Mouse (Mus musculus): ENCODE measurements around the gene Hist1h2ad.
A peak's percentile ranks its signal among the peaks of the same experiment; 100 is the strongest.
"Not testable (repeated sequence)": the region's sequence is repeated elsewhere in the genome, so short reads cannot be mapped to it uniquely, and the experiment has no call there.

Hist1h2ad gene

DNA sequence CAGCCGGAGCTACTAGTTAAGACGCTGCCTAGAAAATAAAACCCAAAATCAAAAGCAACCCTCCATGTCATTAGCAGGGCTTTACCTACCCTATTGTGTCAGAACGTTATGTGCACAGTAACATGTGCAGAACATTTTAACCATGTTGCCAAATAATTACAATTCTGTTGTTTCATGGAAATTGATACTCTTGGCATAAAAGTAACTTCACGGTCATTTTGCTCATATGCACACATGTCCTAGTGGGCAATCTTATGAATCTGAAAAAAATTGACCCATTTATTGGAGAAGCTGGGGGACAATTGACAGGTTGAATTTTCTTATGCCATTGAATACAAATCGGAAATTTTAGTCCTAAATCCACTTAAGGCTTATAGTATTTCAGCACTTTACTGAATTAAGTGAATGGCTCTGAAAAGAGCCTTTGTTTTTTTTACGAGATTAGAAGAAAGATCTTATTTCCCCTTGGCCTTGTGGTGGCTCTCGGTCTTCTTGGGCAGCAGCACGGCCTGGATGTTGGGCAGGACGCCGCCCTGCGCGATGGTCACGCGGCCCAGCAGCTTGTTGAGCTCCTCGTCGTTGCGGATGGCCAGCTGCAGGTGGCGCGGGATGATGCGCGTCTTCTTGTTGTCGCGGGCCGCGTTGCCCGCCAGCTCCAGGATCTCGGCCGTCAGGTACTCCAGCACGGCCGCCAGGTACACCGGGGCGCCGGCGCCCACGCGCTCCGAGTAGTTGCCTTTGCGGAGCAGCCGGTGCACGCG lies 3.7 kb upstream of the Hist1h2ad start:
- not testable (repeated sequence) for DNase-seq

DNA sequence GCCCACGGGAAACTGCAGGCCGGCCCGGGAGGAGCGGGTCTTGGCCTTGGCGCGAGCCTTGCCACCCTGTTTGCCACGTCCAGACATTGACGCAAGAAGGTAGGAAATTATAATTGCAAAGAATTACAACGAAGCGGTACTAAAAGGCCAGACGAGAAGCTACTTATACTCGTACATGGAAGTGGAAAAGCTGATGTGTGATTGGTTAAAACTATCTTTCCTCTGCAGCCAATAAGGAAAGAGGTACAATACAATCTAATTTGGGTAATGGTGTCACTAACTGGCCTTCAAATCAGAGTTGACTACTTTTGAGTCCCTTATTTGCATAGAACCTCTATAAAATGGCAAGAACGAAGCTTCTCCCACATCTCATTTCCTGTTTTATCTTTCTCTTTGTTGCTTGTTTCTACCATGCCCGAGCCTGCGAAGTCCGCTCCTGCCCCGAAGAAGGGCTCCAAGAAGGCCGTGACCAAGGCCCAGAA lies 3.1 kb upstream of the Hist1h2ad start, which contains the start of the genes Hist1h2ae and Hist1h2bg:
TSS of gene Hist1h2ae (minus strand) at position 199 of the 482 bp plus-strand sequence.
TSS of gene Hist1h2bg (plus strand) at position 375 of the 482 bp plus-strand sequence.
- peak; percentile 64 for DNase-seq

DNA sequence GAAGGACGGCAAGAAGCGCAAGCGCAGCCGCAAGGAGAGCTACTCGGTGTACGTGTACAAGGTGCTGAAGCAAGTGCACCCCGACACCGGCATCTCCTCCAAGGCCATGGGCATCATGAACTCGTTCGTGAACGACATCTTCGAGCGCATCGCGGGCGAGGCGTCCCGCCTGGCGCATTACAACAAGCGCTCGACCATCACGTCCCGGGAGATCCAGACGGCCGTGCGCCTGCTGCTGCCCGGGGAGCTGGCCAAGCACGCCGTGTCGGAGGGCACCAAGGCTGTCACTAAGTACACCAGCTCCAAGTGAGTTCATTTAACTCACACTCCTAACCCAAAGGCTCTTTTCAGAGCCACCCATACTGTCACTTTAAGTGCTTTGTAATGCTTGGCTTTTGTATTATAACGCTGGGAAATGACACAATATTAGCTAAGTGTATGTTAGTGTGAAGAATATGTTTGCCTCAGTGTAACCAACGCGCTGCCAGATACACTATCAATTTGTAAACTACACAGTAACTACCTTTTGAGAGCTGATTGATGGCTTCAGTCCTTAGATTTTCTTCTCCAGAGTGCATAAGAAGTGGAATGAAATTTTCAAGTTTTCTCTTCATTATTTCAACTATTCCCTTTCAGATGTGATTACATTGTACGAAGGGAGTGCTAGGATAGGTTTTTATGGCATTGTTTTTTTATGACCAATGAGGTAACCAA lies 2.5 kb upstream of the Hist1h2ad start:
- not testable (repeated sequence) for DNase-seq

DNA sequence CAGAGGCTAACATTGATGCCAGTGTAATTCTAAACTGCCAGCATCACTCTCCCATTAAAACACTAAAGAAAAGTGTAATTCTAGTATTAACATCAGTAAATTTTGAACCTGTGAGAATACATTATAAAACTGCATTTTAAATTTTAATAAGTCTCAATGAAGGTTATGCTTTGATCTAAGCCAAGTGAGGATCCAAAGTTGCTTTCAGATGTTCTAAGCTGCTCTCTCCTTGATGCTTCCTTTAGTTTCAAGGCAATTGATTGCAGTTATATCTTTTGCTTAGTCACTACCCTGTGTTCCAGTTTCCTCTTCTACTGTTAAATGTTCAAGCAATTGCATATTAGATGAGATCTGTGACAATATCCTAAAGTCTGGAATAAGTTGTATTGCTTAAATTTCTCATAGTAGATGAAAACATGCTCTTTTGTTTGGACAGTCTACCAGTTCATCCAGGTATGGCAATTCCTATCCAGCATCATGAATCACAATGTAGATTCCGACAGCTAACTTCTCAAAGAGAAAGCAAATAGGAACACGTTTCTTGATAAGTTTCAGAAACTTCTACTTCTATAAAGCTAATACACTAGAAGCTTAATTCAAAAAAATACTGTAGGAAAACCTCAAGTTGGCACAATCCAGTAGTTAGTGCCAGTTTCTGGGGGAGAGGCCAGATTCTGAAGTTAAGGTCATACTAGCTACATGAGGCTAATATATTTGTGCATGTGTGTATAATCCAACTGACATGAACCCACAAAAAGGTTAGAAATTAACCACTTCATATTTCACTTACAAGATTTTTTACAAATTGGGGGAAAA lies 1.8 kb upstream of the Hist1h2ad start:
- DNase-seq: no peak

DNA sequence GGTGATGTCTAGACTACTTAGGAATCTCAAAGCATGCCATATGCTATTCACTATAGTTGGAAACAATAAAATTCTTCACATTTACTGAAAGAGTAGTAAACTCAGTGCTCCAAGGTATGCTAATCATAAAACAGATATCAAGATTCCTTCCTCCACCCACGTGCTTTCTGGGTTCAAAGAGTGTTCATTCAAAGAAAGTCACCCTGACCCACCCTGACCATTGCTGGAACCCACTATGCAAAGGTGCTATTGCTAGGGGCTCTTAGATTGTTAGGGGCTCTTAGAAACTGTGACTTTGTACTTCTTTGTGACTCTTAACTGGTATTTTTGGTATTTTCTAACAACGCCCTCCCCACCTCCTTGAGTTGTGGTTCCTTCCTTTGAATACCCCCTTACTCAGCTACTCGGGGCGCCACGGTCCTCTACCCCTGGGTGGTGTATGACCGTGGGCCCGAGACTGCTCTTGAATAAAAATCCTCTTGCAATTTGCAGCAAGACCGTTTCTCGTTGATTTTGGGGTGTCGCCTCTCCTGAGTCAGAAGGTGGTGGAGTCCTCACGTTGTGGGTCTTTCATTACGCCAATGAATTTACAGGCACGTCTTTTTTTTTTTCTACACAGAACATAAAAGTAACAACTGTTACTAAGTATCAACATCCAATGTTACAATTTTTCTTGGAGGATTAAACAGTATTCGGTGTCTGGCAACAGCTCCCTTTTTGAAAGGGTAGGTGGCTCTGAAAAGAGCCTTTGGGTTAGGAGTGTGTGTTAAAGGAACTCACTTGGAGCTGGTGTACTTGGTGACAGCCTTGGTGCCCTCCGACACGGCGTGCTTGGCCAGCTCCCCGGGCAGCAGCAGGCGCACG lies 915 bp upstream of the Hist1h2ad start:
- not testable (repeated sequence) for DNase-seq

DNA sequence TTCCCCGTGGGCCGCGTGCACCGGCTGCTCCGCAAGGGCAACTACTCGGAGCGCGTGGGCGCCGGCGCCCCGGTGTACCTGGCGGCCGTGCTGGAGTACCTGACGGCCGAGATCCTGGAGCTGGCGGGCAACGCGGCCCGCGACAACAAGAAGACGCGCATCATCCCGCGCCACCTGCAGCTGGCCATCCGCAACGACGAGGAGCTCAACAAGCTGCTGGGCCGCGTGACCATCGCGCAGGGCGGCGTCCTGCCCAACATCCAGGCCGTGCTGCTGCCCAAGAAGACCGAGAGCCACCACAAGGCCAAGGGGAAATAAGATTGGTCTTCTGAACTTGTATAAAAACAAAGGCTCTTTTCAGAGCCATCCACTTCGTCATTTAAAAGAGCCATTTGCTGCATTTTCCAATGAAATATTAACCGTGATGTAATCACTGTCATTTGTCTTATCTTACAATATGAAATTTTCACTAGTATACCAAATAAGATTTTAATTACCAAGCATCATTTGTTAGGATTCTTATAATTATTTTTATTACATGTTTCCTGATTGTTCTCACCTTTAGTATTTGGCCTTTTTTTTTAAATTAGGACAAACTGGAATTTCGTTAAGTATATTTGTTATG lies 477 bp downstream of the Hist1h2ad start:
- not testable (repeated sequence) for DNase-seq

DNA sequence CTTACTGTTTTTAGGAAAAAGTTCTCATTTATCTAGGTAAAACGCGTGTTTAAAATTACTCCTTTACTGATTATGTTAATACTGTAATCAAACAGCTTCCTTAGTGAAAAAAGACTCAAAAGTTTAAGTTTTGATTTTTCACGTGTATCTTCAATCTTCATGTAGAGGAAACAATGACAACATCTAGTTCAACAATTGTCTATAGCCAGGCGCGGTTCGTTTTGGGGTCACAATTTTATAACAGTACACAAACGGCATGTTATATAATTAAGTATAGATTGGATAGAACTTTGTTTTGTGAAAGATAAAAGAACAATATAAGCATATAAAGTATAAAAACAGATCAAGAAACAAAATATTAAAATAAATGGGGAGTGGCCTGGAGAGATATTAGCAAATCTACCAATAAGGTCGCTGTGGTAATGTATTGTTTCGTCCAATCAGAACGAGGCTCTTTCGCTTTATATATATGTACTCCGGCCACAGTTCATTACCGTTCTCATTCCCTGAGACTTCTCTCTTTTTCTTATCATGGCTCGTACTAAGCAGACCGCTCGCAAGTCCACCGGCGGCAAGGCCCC lies 1.2 kb downstream of the Hist1h2ad start, which contains the start of gene Hist1h3d:
TSS of gene Hist1h3d (plus strand) at position 493 of the 581 bp plus-strand sequence.
- DNase-seq: peak in 1 of 2 experiments; percentile 32

DNA sequence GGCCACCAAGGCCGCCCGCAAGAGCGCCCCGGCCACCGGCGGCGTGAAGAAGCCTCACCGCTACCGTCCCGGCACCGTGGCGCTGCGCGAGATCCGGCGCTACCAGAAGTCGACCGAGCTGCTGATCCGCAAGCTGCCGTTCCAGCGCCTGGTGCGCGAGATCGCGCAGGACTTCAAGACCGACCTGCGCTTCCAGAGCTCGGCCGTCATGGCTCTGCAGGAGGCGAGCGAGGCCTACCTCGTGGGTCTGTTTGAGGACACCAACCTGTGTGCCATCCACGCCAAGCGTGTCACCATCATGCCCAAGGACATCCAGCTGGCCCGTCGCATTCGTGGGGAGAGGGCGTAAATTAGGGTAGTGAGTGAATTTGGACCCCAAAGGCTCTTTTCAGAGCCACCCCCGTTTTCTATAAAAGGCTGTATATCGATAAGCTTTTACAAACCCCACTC lies 1.7 kb downstream of the Hist1h2ad start:
- not testable (repeated sequence) for DNase-seq

DNA sequence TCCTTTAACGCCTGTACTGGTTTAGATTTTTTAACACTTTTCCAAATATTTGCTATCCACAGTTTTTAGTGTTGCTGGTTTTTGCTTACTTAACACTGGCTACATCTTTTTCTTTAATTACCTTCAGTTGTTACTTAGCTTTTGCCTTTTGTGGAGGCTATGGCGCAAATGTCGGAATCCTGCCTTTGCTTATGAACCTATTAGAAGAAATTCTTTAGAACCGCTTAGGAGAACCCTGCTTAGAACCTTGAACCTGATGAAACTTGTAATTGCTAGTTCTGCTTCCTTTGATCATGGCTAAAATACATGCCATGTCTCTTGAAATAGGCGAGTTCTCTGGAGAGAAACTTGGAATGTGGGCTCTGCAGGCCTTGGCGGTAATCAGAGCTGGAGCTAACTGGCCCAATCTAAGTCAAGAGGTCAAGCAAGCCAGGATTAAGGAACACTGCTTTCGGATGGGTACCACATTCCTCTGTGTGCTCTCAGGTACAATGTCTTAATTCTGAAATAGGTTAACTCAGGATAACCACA lies 2.2 kb downstream of the Hist1h2ad start:
- DNase-seq: no peak

DNA sequence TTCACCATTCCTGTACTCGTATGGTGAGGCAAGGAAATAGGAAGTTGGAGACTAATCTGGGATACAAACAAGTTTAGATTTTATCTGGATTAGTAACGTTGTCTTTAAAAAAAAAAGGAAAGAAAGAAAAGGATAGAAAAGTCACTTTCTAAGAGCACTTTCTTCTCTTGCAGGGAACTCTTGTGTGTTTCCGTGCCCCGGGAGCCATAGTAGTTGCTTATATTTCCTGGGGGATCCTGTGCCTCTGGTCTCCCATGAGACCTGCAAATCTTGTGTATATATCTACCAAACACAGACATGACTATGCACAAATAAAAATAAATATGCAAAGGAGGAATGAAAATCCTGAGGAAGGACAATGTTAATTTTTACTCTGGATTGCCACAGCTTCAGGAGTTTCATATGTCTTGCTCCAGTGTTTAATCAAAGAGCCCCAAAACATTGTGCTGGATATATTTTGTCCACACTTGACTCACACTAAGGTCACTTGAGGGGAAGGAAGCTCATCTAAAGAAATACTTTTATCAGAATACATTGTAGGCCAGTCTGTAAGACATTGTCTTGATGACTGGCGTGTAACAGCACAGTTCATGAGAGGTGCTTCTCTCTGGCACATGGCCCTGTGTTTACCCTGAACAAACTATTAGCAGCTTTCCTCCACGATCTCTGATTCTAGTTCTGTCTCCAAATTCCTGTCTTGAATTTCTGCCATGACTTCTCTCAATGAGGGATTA lies 2.9 kb downstream of the Hist1h2ad start:
- DNase-seq: no peak

DNA sequence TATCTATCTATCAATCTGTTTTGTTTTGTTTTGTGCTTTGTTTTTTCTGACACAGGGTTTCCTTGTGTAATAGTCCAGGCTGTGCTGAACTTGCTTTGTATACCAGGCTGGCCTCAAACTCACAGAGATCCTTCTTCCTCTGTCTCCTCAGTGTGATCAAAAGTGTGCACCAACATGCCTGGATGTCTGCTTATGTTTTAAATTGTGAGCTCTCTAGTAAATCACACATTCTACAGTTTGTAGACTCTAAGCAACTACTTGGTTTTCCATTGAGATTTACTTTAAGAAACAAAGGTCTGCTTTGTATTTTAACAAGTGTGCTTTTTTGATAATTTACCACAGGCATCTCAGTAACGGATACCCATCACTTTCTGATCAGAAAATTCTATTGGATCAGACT lies 3.7 kb downstream of the Hist1h2ad start:
- DNase-seq: no peak

DNA sequence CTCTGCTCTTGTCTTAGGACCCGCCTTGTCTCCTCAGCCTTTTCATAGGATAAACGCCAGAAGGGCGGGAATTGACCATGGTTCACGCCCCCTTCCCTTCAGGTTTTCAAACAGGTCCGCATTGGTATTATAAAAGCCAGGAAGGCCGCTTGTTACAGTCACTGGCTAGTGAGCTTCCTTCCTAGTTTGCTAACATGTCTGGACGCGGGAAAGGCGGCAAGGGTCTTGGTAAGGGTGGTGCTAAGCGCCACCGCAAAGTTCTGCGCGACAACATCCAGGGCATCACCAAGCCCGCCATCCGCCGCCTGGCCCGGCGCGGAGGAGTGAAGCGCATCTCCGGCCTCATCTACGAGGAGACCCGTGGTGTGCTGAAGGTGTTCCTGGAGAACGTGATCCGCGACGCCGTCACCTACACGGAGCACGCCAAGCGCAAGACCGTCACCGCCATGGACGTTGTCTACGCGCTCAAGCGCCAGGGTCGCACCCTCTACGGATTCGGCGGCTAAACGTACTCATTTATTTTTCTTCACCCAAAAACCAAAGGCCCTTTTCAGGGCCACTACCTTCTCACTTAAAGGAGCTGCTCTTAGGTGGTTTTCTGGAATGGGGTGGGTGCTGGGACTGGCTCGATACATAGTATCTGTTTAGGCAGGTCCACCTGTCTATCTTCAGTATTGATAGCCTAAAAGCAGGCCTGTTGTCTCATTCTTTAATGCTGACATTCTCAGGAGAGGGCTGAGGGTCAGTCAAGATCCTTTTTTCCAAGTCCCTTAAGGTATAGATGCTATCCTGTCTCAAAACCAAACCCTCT lies 7.4 kb downstream of the Hist1h2ad start, which contains the start of gene Hist1h4d:
TSS of gene Hist1h4d (plus strand) at position 191 of the 811 bp plus-strand sequence.
- peak; percentile 86 to 90 for DNase-seq

DNA sequence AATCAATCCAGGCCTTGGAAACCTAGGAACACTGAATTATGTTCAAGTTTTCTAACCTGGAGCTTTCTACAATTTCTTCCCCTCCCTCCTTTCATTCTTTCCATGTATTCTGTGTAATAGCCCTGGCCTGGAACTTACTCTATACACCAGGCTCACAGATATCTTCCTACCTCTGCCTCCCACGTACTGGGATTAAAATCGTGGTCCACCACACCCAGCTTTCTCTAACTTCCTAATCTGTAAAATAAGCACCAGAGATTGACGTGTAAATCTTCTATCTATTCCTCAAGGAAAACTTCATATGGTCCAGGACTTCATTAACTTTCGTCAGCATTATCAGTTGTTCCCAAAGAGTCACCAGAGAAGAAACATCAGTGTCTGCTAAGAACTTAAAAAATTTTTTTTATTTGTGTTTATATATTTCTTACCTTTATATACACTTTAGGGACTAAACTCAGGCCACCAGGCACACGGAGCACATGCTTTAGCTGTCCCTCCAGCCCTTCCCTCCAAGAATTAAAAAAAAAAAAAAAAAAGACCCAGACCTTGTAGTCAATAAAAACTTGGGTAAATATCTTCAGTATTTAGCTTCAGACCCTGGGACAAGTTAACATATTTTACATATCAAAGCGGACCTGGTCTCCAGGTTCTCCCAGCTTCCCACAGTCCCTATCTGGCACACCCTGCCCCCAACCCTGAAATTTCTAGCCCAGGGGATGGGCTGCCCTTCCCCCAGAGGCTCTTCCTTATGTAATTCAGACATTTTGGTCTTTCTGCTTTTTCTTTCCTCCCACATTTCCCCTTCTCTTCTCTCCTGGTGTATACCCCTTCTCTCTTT lies 8.3 kb downstream of the Hist1h2ad start:
- no peak for DNase-seq

DNA sequence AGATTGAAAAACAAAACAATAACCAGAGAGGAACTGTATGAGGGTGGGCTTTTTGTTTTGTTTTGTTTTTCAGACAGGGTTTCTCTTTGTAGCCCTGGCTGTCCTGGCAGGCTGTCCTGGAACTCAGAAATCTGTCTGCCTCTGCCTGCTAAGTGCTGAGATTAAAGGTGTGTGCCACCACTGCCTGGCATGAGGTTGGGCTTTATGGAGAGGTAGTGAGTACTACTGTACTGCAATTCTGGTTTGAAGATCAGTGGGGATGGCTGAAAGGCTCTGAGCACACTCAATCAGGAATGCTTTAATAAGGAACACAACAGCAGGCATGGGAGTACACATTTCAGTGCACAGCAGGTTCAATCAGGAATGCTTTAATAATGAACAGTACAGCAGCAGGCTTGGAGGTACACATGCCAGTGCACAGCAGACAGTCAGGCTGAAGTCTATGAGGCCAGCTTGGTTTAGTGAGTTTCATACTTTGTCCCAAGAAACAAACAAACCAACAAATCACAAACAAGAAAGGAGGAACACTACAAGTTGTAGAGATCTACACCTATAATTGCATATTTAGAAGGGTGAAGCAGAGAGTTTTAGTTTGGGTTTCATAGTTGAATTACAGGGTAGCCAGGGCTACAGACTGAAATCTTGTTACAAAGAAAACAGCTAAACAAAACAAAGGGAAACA lies 9.3 kb downstream of the Hist1h2ad start:
- no peak for DNase-seq

DNA sequence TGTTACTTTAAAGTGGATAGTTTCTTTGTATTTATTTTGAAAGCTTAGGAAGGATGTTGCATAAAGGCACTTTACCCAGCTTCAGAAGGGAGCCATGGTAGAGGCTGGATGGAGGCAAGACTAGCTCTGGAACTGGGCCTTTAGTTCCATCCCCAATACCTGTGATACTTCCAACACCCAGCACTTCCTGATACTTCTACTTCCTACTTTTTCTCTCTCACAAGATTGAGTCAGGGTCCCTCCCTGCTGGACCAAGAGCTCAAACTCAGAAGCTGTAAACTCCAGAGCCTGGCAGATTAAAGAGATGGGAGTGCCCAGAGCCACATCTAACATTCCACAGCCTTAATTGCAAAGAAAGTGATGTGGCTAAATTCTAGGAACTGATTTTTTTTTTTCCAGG lies 10.2 kb downstream of the Hist1h2ad start:
- peak in 1 of 2 experiments; percentile 14 for DNase-seq

DNA sequence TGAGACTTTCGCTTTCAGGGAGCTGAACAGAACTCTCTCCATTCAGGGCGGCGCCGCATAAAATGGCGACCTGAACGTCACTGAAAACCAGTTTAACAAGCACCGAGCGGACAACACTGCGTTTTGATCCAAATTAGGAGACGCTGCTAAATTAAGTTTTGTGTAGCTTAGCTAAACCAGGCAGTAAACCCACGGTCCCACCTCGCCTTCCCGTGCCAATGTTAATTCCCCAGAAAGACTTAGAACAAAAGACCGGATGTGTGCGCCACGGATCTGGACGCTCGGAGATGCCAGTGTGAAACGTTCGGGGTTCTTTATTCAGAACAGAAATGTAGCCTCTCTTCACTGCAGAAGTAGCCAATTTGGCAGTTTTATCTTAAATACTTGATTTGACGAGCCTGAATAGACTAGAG lies 10.9 kb downstream of the Hist1h2ad start:
- peak; percentile 53 to 74 for DNase-seq

DNA sequence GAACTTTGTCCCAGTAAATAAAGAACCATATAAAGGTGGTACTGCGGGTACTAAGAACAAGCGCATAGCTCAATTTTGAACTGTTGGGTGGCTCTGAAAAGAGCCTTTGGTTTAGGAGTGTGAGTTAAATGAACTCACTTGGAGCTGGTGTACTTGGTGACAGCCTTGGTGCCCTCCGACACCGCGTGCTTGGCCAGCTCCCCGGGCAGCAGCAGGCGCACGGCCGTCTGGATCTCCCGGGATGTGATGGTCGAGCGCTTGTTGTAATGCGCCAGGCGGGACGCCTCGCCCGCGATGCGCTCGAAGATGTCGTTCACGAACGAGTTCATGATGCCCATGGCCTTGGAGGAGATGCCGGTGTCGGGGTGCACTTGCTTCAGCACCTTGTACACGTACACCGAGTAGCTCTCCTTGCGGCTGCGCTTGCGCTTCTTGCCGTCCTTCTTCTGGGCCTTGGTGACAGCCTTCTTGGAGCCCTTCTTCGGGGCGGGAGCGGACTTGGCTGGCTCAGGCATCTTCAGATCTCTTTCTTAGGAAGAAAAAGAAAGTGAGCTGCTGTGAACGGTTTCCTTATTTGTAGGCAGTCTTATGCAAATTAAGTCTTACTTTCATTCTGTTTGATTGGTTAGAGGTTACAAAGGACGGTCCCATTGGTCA lies 11.4 kb downstream of the Hist1h2ad start:
- DNase-seq: peak; percentile 49 to 51
